12 mouse cellular contexts compared by ENCODE assay signal in the genomic region with DNA sequence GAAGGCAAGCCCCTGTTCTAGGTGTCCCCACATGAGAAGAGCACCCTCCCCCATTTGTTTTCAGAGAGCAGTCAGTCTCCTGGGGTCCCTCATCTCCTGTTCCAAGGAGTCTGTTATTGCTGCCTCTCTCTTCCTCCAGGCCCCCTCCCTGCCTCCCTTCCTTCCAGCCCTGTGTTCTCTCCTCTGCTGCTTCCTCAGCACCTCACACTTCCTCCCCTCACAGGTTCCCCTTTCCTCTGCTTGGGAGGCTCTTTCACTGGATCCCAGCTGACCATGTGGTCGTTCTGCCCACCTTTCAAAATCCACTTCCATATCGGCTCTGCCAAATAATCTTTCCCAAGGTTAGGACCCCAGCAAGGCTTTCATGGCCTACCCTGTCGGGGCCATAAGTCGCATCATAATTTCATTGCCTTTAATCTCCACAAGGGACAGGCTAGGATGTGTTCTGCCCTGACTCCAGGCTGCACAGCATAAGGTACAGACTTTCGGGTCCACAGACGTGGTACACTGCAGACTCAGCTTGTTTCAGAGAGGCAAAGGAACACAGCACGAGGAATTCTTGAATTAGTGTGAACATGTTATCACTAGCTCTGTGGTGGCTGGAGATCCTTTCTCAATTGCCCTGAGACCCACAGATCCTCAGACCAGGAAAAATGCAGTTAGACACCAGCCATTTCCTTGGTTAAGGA. TPM values are rescaled to one million over a fixed set of nuclear protein-coding genes. Genes with fewer than 3 reads are reported as not detected.
DNase-seq lines count a peak whose midpoint lies in the region; ATAC-seq and TF ChIP-seq lines count a peak whose summit lies in the region.
"Had no signal": no experiment of that assay in that cellular context is flagged by ENCODE, and none has a peak within 500 bp of the region (broad histone marks: within the 10 kb centered on the region; RNA-seq: fewer than 3 reads in every experiment).

No protein-coding gene starts in this region.

- H3K4me3 ChIP-seq in forebrain, embryonic 10.5 days, result no peak overlapping the region
- no peak overlapping the region for H3K4me3 ChIP-seq in forebrain, embryonic 16.5 days (replicated peaks; ENCODE audit: low read length)
- no peak overlapping the region for H3K4me3 ChIP-seq in liver, adult 2 months (ENCODE audit: insufficient read depth, low read depth, low read length)
- H3K4me3 ChIP-seq: limb, embryonic 12.5 days; neural tube, embryonic 15.5 days had no signal

- no peaks in the 10 kb centered on the region for H3K36me3 ChIP-seq in forebrain, embryonic 10.5 days (replicated peaks)
- no peaks in the 10 kb centered on the region for H3K36me3 ChIP-seq in forebrain, embryonic 16.5 days (ENCODE audit: control insufficient read depth, insufficient read depth)
- no peaks in the 10 kb centered on the region for H3K36me3 ChIP-seq in liver, adult 2 months (ENCODE audit: control insufficient read depth, insufficient read depth, low read length)
- H3K36me3 ChIP-seq: limb, embryonic 12.5 days; neural tube, embryonic 15.5 days had no signal

- TF ChIP-seq CTCF in liver, adult 2 months (IDR thresholded peaks at IDR 0.05; ENCODE audit: low read depth, low read length), result no peak

- no peak overlapping the region for H3K4me2 ChIP-seq in forebrain, embryonic 16.5 days (ENCODE audit: low read length)
- H3K4me2 ChIP-seq: limb, embryonic 12.5 days; neural tube, embryonic 15.5 days had no signal

- H3K9me3 ChIP-seq in forebrain, embryonic 10.5 days, result no peaks in the 10 kb centered on the region
- no peaks in the 10 kb centered on the region for H3K9me3 ChIP-seq in forebrain, embryonic 16.5 days (ENCODE audit: control insufficient read depth, low read length)
- H3K9me3 ChIP-seq: limb, embryonic 12.5 days; neural tube, embryonic 15.5 days had no signal

- no peaks in the 10 kb centered on the region for H3K79me2 ChIP-seq in liver, adult 2 months (ENCODE audit: control insufficient read depth, insufficient read depth, low read length)

- H3K9ac ChIP-seq in forebrain, embryonic 16.5 days (replicated peaks; ENCODE audit: low read depth, low read length), result no peak overlapping the region
- peak overlapping the region; percentile 13 for H3K9ac ChIP-seq in liver, adult 2 months (ENCODE audit: low read depth, low read length)
- H3K9ac ChIP-seq: limb, embryonic 12.5 days; neural tube, embryonic 15.5 days had no signal

- no peaks in the 10 kb centered on the region for H3K27me3 ChIP-seq in forebrain, embryonic 10.5 days (ENCODE audit: poor library complexity, severe bottlenecking)
- no peaks in the 10 kb centered on the region for H3K27me3 ChIP-seq in forebrain, embryonic 16.5 days (replicated peaks; ENCODE audit: control insufficient read depth, insufficient read depth, low read length)
- H3K27me3 ChIP-seq in liver, adult 2 months (ENCODE audit: control insufficient read depth, insufficient read depth, low read length), result no peaks in the 10 kb centered on the region
- H3K27me3 ChIP-seq: limb, embryonic 12.5 days; neural tube, embryonic 15.5 days had no signal

- H3K27ac ChIP-seq in forebrain, embryonic 10.5 days, result peak overlapping the region; percentile 75
- H3K27ac ChIP-seq in forebrain, embryonic 16.5 days (ENCODE audit: low read length), result no peak overlapping the region
- H3K27ac ChIP-seq in liver, adult 2 months (replicated peaks; ENCODE audit: insufficient read depth, low read depth, low read length), result peak overlapping the region; percentile 84
- H3K27ac ChIP-seq: neural tube, embryonic 15.5 days had no signal

- no peak for DNase-seq in forebrain, embryonic 10.5 days (ENCODE audit: extremely low spot score, low spot score)
- DNase-seq in liver, adult 2 months (ENCODE audit: extremely low read depth, low read depth, low spot score), result no peak
- DNase-seq in liver, result no peak
- DNase-seq in ovary, adult 18-20 months (ENCODE audit: low spot score), result no peak
- DNase-seq in frontal cortex, postnatal 25 days (ENCODE audit: low spot score in 2 of 2), result no peak
- DNase-seq: cerebellum, postnatal 36 days; thymus, adult 2 months had no signal

- no peak for TF ChIP-seq POLR2A in liver, adult 2 months (IDR thresholded peaks at IDR 0.05; ENCODE audit: extremely low read depth, insufficient read depth, low read length)

- H3K4me1 ChIP-seq in forebrain, embryonic 10.5 days, result peaks cover 44% of the 10 kb centered on the region
- H3K4me1 ChIP-seq in forebrain, embryonic 16.5 days (replicated peaks; ENCODE audit: control insufficient read depth, insufficient read depth, low read length), result no peaks in the 10 kb centered on the region
- peaks cover 28% of the 10 kb centered on the region for H3K4me1 ChIP-seq in liver, adult 2 months (ENCODE audit: control insufficient read depth, insufficient read depth, low read length)

- WGBS in forebrain, embryonic 10.5 days, result 71% methylated on average over 7 of the region's 7 CpGs
- WGBS in forebrain, embryonic 16.5 days, result 77% methylated on average over 7 of the region's 7 CpGs
- WGBS in liver, adult 2 months, result 37% methylated on average over 7 of the region's 7 CpGs

- no peak for ATAC-seq in forebrain, embryonic 16.5 days
- peak; percentile 40 to 43; a peak in 3 of 4 replicates for ATAC-seq in hematopoietic stem cell, adult 5-6 weeks (replicated peaks in 1 of 2; ENCODE audit: insufficient read depth in 1 of 2, low FRiP score in 2 of 2, low TSS enrichment in 1 of 2, low read depth in 1 of 2, poor library complexity in 2 of 2, severe bottlenecking in 2 of 2)
- ATAC-seq in monocyte, adult 5-6 weeks (replicated peaks; ENCODE audit: insufficient number of reproducible peaks, low FRiP score, low TSS enrichment, poor library complexity, severe bottlenecking), result peak; percentile 52

RNA-seq across cellular contexts. Expression of a gene that starts 29.5 kb away (rescaled TPM):
- polyA plus RNA-seq in forebrain, embryonic 10.5 days (2016; fragmentation: Nextera tagmentation; extraction: Ambion mirVana), result 121 and 129 TPM in 2 replicates
- 22.6 and 26.7 TPM in 2 replicates for polyA plus RNA-seq in forebrain, embryonic 16.5 days (2015; fragmentation: Nextera tagmentation; extraction: Ambion mirVana)
- total RNA-seq in liver, adult 2 months (2014; rRNA removed), result 15.4 and 21.8 TPM in 2 replicates
- polyA plus RNA-seq in liver, adult 2 months (2012; rRNA removed), result 125 and 162 TPM in 2 replicates
- 17.7 and 19.0 TPM in 2 replicates for total RNA-seq in hematopoietic stem cell, adult 5-6 weeks (2017)
- total RNA-seq in monocyte, adult 5-6 weeks (2017), result 42.9 to 74.7 TPM (median 44.7 TPM) in 3 replicates
